Mouse (Mus musculus): ENCODE results near the gene Mrpl23. TPM values are rescaled to one million over a fixed set of nuclear protein-coding genes. Genes with fewer than 3 reads are reported as not detected.

The Mrpl23 gene
- polyA plus RNA-seq, 1 experiment = 11.0 TPM

- WGBS = 62% methylated on average over 6 of the region's 6 CpGs
- Histone ChIP-seq H3K27me3 (replicated peaks; ENCODE audit: control insufficient read depth, insufficient read depth, low read length) (no peaks in the 10 kb centered on the region), H3K27ac (ENCODE audit: insufficient read depth, low read depth, low read length) (no peak overlapping the region), H3K4me1 (ENCODE audit: control insufficient read depth, insufficient read depth, low read length) (no peaks in the 10 kb centered on the region), H3K36me3 (ENCODE audit: control insufficient read depth, insufficient read depth, low read length) (no peaks in the 10 kb centered on the region), H3K4me3 (ENCODE audit: insufficient read depth, low read depth, low read length) (no peak overlapping the region)
- TF ChIP-seq CTCF (conservative IDR thresholded peaks at IDR 0.05; ENCODE audit: insufficient read depth, insufficient read length, low read depth, low read length) (no peak), POLR2A (IDR thresholded peaks at IDR 0.05; ENCODE audit: low read depth, low read length) (no peak)
- DNase-seq = no peak
These were observed 6.3 kb downstream of the Mrpl23 start for GRCm38 (mm10) chr7:142538766-142539165.

DNA sequence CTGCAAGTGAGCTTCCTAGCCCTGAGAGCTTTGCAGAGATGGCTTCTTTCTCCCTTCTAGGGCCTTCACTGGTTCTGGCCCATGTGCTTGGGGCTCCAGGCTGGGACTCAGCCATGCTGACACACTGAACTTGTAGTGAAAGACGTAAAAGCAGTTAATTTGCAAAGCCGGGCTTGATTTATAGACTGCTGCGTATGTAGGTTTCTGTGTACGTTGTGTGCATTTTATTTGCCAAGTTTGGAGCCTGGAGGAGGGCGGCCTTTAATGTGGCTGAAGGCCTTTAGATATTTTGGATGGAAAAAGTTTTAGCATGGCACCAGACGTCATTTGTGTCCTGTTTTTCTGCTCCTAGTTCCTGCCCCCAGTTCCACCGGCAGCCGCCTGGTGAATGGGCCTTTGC lies 7.3 kb downstream of the Mrpl23 start:
- H3K36me3 ChIP-seq (ENCODE audit: control insufficient read depth, insufficient read depth, low read length) = no peaks in the 10 kb centered on the region
- no peaks in the 10 kb centered on the region for H3K4me1 ChIP-seq (ENCODE audit: control insufficient read depth, insufficient read depth, low read length)
- H3K27ac ChIP-seq (ENCODE audit: insufficient read depth, low read depth, low read length) = no peak overlapping the region
- TF ChIP-seq CTCF (conservative IDR thresholded peaks at IDR 0.05; ENCODE audit: insufficient read depth, insufficient read length, low read depth, low read length) = no peak
- TF ChIP-seq POLR2A (IDR thresholded peaks at IDR 0.05; ENCODE audit: low read depth, low read length) = no peak
- H3K4me3 ChIP-seq (ENCODE audit: insufficient read depth, low read depth, low read length) = no peak overlapping the region
- no peaks in the 10 kb centered on the region for H3K27me3 ChIP-seq (replicated peaks; ENCODE audit: control insufficient read depth, insufficient read depth, low read length)
- WGBS = 83% methylated on average over 8 of the region's 8 CpGs
- DNase-seq = no peak

DNA sequence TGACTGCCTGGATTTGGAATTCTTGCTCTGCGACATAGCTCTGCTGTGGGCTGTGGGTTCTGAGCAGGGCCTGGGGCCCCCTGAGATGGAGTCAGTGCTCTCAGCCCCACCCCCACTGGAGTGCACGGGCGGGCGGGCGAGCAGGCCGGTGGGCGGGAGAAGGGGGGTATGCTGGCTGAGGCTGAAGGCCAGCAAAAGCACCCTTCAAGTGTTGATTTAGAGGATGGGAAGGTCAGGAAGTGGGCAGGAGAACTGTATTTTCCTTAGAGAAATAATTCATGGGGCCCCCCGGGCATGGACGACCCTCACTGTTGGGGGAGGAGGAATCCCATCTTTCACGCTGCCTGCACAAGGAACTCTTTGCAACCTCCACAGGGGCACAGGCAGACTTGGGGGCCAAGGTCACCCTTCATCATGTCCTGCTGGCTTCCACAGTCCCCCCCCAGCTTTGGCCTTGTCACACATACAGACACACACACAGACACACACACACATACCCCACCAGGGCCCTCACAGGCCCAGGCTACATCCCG lies 10.4 kb downstream of the Mrpl23 start:
- WGBS = 59% methylated on average over 11 of the region's 11 CpGs
- DNase-seq = no peak
- H3K4me1 ChIP-seq (ENCODE audit: control insufficient read depth, insufficient read depth, low read length) = no peaks in the 10 kb centered on the region
- no peaks in the 10 kb centered on the region for H3K36me3 ChIP-seq (ENCODE audit: control insufficient read depth, insufficient read depth, low read length)
- no peak for TF ChIP-seq POLR2A (IDR thresholded peaks at IDR 0.05; ENCODE audit: low read depth, low read length)
- no peak for TF ChIP-seq CTCF (conservative IDR thresholded peaks at IDR 0.05; ENCODE audit: insufficient read depth, insufficient read length, low read depth, low read length)
- H3K27me3 ChIP-seq (replicated peaks; ENCODE audit: control insufficient read depth, insufficient read depth, low read length) = no peaks in the 10 kb centered on the region
- no peak overlapping the region for H3K27ac ChIP-seq (ENCODE audit: insufficient read depth, low read depth, low read length)
- no peak overlapping the region for H3K4me3 ChIP-seq (ENCODE audit: insufficient read depth, low read depth, low read length)

- Histone ChIP-seq H3K4me1 (ENCODE audit: control insufficient read depth, insufficient read depth, low read length) (no peaks in the 10 kb centered on the region), H3K36me3 (ENCODE audit: control insufficient read depth, insufficient read depth, low read length) (no peaks in the 10 kb centered on the region), H3K27ac (ENCODE audit: insufficient read depth, low read depth, low read length) (no peak overlapping the region), H3K4me3 (ENCODE audit: insufficient read depth, low read depth, low read length) (no peak overlapping the region), H3K27me3 (replicated peaks; ENCODE audit: control insufficient read depth, insufficient read depth, low read length) (no peaks in the 10 kb centered on the region)
- 85% methylated on average over 7 of the region's 7 CpGs for WGBS
- TF ChIP-seq POLR2A (IDR thresholded peaks at IDR 0.05; ENCODE audit: low read depth, low read length) (no peak), CTCF (conservative IDR thresholded peaks at IDR 0.05; ENCODE audit: insufficient read depth, insufficient read length, low read depth, low read length) (no peak)
- DNase-seq = no peak
These were observed 13.5 kb downstream of the Mrpl23 start for GRCm38 (mm10) chr7:142545967-142546366.

GRCm38 (mm10) chr7:142547874-142548273 lies 15.4 kb downstream of the Mrpl23 start:
- WGBS = 53% methylated on average over 2 of the region's 2 CpGs
- Histone ChIP-seq H3K4me1 (ENCODE audit: control insufficient read depth, insufficient read depth, low read length) (no peaks in the 10 kb centered on the region), H3K27ac (ENCODE audit: insufficient read depth, low read depth, low read length) (no peak overlapping the region), H3K36me3 (ENCODE audit: control insufficient read depth, insufficient read depth, low read length) (no peaks in the 10 kb centered on the region), H3K27me3 (replicated peaks; ENCODE audit: control insufficient read depth, insufficient read depth, low read length) (no peaks in the 10 kb centered on the region), H3K4me3 (ENCODE audit: insufficient read depth, low read depth, low read length) (no peak overlapping the region)
- TF ChIP-seq CTCF (conservative IDR thresholded peaks at IDR 0.05; ENCODE audit: insufficient read depth, insufficient read length, low read depth, low read length) (no peak), POLR2A (IDR thresholded peaks at IDR 0.05; ENCODE audit: low read depth, low read length) (no peak)
- no peak for DNase-seq

GRCm38 (mm10) chr7:142548706-142549105 lies 16.2 kb downstream of the Mrpl23 start:
- TF ChIP-seq POLR2A (IDR thresholded peaks at IDR 0.05; ENCODE audit: low read depth, low read length) (no peak), CTCF (conservative IDR thresholded peaks at IDR 0.05; ENCODE audit: insufficient read depth, insufficient read length, low read depth, low read length) (no peak)
- no peaks in the 10 kb centered on the region for H3K4me1 ChIP-seq (ENCODE audit: control insufficient read depth, insufficient read depth, low read length)
- H3K36me3 ChIP-seq (ENCODE audit: control insufficient read depth, insufficient read depth, low read length) = no peaks in the 10 kb centered on the region
- 76% methylated on average over 6 of the region's 6 CpGs for WGBS
- H3K4me3 ChIP-seq (ENCODE audit: insufficient read depth, low read depth, low read length) = no peak overlapping the region
- H3K27me3 ChIP-seq (replicated peaks; ENCODE audit: control insufficient read depth, insufficient read depth, low read length) = no peaks in the 10 kb centered on the region
- H3K27ac ChIP-seq (ENCODE audit: insufficient read depth, low read depth, low read length) = no peak overlapping the region
- DNase-seq = no peak

DNA sequence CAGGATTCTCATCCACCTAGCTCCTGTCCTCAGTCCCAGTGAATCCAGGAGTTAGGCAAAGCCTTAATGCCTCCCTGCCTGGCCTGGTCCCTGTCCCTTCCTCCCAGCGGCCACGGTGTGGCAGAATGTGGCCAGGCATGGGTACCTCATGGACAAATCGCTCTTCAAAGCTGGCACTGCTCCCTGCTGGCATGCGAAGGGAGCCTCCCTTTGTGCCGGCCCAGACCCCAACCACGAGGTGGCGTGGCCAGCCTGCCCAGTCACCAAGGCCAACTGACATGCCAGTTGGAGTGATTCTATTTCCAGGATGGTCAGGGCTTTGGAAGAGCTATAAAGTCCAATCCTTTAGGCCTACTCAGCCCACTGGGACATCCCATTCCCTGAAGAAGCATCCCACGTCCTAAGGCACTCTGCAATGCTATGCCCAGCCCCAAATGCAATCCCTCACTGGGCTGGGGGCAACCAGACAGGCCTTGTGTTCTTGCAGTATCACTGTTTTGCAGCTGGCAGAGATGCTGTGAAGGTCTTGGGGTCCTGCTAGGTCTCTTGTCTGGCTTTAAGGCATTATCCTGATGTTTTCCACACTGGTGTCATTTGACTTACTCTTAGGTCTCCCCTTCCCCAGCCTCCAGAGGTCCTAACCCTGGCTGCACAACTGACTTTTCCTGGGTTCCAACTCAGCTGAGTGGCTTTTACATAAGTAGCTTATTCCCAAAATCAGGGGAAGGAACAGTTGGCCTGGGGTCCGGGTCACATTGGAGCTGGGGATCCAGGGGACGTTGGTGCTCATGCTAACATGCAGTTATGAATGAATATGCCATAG lies 17.7 kb downstream of the Mrpl23 start:
- Histone ChIP-seq H3K4me1 (ENCODE audit: control insufficient read depth, insufficient read depth, low read length) (no peaks in the 10 kb centered on the region), H3K27me3 (replicated peaks; ENCODE audit: control insufficient read depth, insufficient read depth, low read length) (no peaks in the 10 kb centered on the region), H3K4me3 (ENCODE audit: insufficient read depth, low read depth, low read length) (no peak overlapping the region), H3K36me3 (ENCODE audit: control insufficient read depth, insufficient read depth, low read length) (no peaks in the 10 kb centered on the region), H3K27ac (ENCODE audit: insufficient read depth, low read depth, low read length) (no peak overlapping the region)
- TF ChIP-seq POLR2A (IDR thresholded peaks at IDR 0.05; ENCODE audit: low read depth, low read length) = no peak
- no peak for TF ChIP-seq CTCF (conservative IDR thresholded peaks at IDR 0.05; ENCODE audit: insufficient read depth, insufficient read length, low read depth, low read length)
- 68% methylated on average over 10 of the region's 10 CpGs for WGBS
- DNase-seq = no peak

All from kidney, adult 2 months (tissue).